Comparison of ENCODE assay signal across 26 mouse cellular contexts in the genomic region with DNA sequence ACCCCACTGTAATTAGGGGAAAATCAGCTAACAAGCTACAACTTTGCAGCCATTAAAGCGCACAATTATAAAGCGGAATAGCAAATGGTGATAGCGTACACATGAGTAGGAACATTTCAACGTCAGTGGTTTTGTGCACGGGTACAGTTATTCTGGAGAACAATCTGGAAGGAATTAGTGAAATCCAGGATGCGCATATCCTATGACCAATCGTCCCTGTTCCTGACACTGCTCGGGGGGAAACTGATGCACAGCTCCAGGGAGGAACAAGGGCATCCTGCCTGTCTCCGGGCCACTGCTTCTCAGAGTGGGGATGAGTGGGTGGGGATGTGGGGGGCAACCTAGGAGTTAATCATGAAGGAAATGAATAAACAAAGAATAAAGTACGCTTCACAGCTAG.
"Had no signal": no experiment of that assay in that cellular context is flagged by ENCODE, and none has a peak within 500 bp of the region (broad histone marks: within the 10 kb centered on the region; RNA-seq: fewer than 3 reads in every experiment).

No protein-coding gene starts in this region.

- H3K4me3 ChIP-seq: layer of hippocampus, adult 2 months; limb, embryonic 10.5 days; limb, embryonic 13.5 days; liver, embryonic 12.5 days; liver, embryonic 15.5 days; lung, embryonic 15.5 days; megakaryocyte, embryonic 14.5 days; midbrain, embryonic 10.5 days; midbrain, embryonic 13.5 days; myocyte; neural tube, embryonic 13.5 days; stomach, embryonic 15.5 days had no signal

- H3K27ac ChIP-seq: kidney, postnatal 0 days; layer of hippocampus, adult 2 months; limb, embryonic 10.5 days; limb, embryonic 13.5 days; liver, embryonic 12.5 days; liver, embryonic 15.5 days; lung, embryonic 15.5 days; midbrain, embryonic 10.5 days; midbrain, embryonic 13.5 days; neural tube, embryonic 13.5 days; stomach, embryonic 15.5 days had no signal

- DNase-seq: kidney, postnatal 25 days; layer of hippocampus, adult 9-11 months; liver; lung, adult 18-20 months; lung, postnatal 10 days; lung, postnatal 36 days; retina, postnatal 1 day; right cerebral cortex, postnatal 25 days; spleen, adult 18-20 months; thymus, adult 2 months; thymus, postnatal 14 days; thymus, postnatal 4 days had no signal

- H3K9me3 ChIP-seq: limb, embryonic 10.5 days; limb, embryonic 13.5 days; liver, embryonic 12.5 days; liver, embryonic 15.5 days; lung, embryonic 15.5 days; megakaryocyte, embryonic 14.5 days; midbrain, embryonic 10.5 days; midbrain, embryonic 13.5 days; neural tube, embryonic 13.5 days; stomach, embryonic 15.5 days had no signal

- H3K4me2 ChIP-seq: limb, embryonic 13.5 days; liver, embryonic 12.5 days; liver, embryonic 15.5 days; lung, embryonic 15.5 days; midbrain, embryonic 13.5 days; neural tube, embryonic 13.5 days; stomach, embryonic 15.5 days had no signal

- ATAC-seq: liver, embryonic 12.5 days; midbrain, embryonic 13.5 days; midbrain, embryonic 16.5 days had no signal

- H3K9ac ChIP-seq: limb, embryonic 13.5 days; liver, embryonic 12.5 days; liver, embryonic 15.5 days; lung, embryonic 15.5 days; midbrain, embryonic 13.5 days; neural tube, embryonic 13.5 days; stomach, embryonic 15.5 days had no signal

- H3K36me3 ChIP-seq: limb, embryonic 10.5 days; limb, embryonic 13.5 days; liver, embryonic 12.5 days; liver, embryonic 15.5 days; lung, embryonic 15.5 days; midbrain, embryonic 10.5 days; midbrain, embryonic 13.5 days; neural tube, embryonic 13.5 days; stomach, embryonic 15.5 days had no signal

- H3K4me1 ChIP-seq: liver, embryonic 12.5 days; liver, embryonic 15.5 days; lung, embryonic 15.5 days; midbrain, embryonic 10.5 days; midbrain, embryonic 13.5 days; stomach, embryonic 15.5 days had no signal

- H3K27me3 ChIP-seq: limb, embryonic 13.5 days; liver, embryonic 12.5 days; liver, embryonic 15.5 days; lung, embryonic 15.5 days; midbrain, embryonic 13.5 days; neural tube, embryonic 13.5 days; stomach, embryonic 15.5 days had no signal
